Mouse (Mus musculus) c-Kit-positive CD71-positive TER-119-positive erythroid progenitor cells, embryonic 14.5 days (primary cell): ENCODE results near the gene Map1b.

Experiments
- DNase-seq: peaks from one replicate; pipeline ENCODE4 v3.0.0-alpha.2; 2013; ENCODE audit warnings: low spot score

The Map1b gene

DNA sequence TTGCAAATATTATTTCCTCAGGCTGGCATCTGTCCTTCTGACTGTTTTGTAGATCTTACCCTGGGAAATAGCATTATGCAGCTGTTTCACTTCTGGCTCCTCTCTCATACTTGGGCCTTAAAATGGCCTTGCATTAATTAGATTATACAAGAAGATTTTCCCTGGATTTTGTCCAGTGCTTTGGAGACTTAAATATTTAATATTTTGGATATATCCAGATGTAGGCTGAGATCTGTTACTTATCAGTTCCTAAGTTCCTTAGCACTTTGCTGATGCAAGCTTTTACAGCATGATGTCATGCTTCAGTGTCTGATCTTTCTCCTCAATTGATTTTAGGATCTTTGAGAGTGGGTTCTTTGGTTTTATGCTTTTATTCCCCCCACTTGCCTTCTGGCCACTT is 11.6 kb upstream of the Map1b start:
- no peak for DNase-seq

DNA sequence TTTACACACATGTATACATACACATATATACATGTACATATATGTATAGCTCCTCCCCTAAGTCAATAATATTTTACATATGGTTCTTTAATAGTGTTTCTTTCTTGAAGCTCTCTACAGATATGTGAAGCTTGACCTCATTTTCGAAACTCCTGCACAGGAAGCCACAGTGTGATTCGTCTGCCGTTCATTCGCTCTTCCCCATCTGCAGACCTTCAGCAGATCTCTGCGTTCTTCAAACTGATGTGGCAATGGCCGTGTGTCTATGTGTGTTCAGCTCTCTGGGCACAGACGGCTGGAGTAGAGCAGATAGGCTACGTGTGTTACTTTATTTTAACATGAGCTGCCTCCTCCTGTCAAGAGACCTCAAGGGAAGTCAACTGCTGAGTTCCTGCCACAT is 9.2 kb upstream of the Map1b start:
- no peak for DNase-seq

DNA sequence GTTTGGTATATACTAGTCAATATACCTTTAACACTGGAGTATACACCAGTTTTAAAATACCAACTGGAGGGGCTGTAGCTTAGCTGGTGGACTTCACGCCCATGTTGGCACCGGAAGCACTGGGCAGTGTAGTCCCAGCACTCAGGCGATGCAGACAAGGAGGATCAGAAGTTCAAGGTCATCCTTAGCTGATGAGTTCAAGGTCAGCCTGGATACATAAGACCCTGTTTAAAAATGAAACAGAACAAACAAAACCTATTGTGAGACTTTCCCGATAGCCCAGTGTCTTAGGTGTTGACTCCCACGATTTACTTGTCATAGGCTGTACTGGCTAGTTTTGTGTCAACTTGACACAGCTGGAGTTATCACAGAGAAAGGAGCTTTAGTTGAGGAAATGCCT is 1.5 kb upstream of the Map1b start:
- DNase-seq, result no peak

DNA sequence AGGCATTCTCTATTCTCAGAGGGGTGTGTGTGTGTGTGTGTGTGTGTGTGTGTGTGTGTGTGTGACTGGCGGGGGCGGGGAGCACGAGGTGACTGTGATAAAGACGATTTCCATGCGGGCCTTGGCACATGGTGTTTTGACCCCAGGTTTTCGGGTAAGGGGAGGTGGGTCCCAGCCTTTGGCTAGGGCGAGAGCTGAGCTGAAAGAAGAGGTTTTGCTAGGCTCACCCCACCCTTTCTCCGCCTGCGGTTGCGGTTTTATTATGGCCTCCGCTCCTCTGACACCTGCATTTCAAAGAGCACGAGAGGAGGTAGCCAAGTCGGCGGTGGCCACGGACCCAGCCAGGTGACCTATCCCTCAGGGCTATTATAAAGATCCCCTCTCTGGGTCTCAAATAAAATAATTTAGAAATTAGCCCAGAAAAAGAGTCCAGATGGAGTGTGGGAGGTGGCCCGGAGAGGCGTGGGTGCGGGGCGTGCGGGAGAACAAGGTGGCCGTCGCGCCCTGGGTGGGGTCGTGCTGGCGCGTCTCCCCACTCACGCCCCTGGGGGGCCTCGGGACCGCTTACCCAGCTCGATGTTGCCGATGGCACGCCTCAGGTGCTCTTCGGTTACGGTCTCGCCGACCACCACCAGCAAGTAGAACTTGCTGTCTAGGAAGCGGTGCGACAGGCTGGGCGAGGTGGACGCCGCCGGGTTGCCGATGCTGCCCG is 448 bp downstream of the Map1b start:
- DNase-seq, result no peak

DNA sequence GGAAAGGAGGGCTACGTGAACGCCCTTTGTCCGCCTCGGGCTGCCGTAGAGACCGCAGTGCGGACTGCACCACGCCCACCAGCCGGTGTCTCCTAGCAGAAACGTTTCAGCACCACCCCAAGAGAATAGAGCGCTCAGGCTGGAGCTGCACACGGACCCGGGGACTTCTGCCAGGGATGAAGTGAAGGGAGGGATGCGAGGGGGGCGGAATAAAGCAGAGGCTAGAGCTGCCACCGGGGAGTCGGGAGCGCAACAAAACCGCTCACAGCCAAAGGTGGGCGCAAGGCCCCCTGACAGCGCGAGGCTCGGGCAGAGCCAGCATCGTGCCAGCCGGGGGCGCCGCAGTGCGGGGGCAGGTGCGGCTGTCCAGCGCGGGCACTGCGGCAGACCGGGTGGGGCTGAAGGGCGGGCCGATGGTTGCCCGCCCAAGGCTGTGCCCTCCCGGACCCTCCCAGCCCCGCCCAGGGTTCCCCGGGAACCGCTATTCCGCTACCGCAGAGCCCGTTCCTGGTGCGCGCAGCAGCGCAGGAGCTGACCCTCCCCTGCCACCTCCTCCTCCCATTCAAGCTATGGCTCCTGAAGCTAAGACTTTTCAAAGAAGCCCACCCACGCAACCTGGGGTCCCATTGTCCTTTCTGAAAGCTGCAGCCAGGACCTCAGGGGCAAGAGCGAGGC is 1.3 kb downstream of the Map1b start:
- no peak for DNase-seq

DNA sequence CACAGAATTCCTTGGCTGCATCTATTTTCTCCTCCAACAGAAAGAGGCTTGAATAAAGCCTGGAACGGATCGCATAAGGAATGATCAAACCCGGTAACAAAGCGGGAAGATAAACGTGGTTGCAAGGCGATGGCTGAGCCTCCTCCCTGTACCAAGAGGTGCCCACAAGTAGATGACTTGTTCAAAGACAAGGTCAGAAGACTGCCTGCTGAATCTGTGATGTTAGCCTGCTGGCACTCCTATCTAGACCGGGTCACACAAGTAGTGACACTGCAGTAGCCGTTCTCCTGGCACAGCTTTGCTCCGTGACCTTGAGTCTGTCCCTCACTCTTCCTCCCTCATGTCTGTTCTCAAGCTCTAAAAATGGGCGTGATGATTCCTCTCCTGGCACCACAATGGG is 2.4 kb downstream of the Map1b start:
- no peak for DNase-seq

DNA sequence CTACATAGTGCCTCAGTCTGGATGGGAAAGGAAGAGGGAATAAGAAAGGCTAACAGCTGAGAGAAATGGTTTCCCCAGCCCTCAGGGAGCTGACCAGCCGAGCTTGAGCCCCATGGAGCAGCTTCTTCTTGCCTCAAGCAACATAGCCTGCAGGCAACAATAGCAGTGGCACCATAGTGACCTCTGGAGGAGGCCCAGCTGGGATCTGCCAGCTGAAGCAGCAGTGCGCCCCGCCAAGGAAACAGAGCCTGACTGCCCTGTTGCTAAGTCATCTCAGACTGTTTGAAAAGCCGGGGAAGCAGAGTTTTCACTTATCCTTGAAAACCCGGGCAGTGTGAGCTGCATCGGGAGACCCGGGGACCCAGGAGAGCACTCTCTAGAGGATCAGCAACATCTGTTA is 3.2 kb downstream of the Map1b start:
- no peak for DNase-seq

DNA sequence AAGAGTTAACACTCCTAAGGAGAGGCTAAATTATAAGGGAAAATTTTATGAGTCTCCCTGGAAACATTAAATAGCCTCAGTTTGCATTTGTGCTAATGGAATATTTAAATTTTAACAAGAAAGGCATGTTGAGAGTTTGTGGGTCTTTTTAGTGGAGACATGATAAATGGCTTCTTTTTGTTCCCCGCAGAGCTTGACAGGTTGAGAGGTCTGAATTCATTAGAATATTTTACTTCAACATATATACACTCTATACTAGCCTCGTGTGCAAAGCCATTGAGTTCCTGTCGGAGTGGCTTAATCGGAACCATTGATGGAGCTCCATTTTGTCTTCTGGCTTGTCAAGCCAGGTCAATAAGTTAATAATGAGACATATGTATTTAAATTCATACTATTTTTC is 6.4 kb downstream of the Map1b start:
- no peak for DNase-seq

DNA sequence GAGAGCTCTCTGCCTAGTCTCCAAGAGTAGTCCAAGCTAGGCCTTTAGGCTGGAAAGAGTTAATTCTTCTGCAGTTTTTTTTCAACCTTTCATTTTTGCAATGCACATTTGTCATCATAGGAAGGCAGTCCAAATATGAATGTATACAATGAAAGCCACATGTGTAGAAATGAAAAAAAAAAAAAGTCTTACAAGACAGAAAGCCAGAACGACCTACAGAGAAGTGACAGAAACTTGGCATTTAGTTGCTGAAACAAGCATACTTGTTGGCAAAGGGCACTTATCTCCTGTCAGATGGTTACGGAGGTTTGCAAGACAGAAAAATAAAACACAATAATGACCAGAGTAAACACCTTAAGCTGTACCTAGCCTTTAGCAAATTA is 9.8 kb downstream of the Map1b start:
- no peak for DNase-seq

DNA sequence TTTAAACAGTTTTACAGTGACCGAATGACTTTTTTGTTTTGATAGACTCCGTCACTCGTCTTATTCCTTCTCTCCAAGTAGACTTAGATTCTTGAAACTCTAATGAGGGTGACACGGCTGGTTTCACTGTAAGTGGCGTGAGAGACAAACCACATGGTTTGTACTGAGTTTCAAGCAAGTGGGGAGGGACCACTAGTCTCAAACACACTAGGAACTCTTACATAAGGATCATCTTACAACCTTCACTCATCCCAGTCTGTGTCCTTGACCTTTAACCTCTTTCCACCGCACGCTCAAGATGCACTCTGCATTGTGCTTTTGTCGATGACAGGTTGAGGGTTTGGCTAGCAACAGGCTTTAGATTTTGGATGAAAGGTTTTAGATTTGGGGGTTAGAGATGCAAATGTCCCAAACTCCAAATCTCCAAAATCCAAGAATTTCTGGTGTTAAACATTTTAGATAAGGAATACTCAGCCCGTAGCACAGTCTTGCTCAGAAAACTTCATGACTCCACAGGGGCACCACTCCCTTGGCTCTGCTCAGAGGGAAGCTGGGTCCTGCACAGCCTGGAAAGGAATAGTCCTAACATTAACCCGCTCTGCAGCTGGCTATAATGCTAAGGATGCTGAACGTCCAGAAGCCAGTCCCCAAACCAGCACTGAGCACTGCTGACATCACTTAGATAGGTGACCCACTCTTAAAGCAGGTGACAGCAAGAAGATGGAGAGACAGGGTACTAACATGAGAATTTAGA is 10.3 kb downstream of the Map1b start:
- DNase-seq, result no peak

DNA sequence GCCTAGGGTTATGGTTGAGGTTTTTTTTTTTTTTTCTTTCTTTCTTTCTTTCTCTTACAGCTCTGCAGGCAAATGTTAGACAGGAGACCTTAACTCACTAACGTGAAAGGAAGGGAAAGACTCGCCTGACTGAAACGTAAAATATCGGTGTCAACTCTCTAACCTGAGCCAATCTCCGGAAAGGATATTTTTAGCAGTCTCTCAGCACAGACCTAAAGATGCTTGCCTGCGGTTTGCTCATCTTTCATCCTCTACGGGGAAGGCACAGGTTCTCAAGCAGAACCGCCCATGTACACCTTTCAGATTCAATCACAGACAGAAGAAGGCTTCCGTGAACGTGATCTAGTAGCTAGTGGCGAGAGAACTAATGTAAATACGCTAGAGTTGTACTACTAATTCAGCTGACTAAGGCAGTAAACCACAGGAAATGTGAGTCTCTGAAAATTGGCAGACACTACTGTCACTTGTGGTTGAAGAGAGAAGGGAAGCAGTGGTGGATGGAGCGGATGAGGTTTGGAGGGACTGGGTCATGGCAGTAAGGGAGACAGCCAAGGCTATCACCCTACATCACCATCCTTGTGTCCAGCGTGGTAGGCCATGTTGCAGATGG is 12.9 kb downstream of the Map1b start:
- DNase-seq, result no peak

DNA sequence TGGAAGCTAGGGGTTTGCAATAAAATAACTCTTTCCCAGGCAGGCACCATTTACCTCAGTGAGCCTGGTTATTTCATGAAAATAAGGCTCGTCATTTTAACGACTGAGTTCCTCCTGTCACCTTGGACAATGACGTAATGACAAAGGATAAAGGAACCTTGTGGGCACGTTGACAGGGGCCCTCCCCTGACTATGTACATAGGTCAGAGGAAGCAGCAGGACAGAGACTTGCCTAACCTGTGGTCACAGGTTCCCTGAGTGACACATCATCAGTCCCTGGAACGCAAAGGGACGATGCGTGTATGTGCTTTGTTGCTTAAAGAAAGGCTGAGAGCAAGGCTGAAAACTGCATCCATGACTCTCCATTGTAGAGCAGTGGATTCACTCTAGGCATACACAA is 13.4 kb downstream of the Map1b start:
- no peak for DNase-seq

DNA sequence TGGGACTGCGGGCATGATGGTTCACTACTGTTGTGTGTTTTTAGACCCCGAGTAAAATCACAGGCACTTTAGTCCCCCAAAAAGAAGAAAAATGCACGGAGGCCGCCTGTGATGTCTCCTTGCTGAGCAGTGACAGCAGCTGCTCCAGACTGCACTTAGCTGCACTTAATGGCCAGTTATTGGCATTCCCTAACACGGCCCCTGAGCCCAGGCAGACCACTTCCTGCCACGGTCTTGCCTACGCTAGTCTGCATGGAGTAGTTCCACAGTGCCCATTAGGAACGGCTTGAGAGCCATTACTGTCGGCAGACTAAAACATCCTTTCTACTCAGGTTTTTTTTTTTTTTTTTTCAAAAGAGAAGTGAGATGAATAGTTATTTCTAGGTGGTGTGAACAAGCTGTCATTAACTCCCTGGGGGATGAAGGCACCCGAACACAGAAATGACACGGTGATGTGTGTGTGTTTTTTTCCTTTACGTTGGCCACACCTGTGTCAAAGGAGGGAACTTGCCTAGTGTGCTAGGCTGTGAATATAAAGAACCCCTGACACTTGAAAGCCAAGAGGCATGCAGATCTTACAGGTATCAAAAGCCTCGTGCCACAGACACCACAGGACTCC is 14.1 kb downstream of the Map1b start:
- DNase-seq, result no peak

DNA sequence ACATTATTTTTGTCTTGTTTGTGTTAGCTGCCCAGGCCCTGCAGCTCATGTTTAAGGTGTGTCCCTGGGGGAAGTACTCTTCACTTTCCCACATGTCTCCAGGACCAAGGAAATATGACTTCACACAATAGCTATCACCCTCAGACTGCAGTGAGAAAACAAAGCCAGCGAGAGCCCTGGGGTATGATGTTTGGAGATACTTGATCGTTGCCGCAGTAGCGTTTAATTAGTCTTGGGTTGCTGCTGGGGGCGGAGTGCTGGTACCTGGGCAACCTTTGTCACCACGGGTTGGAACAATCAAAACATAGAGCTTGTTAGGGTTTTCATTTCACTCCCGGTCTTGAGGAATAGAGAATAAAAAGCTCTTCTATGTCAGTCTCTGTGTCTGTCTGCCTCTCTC is 14.9 kb downstream of the Map1b start:
- DNase-seq, result no peak

DNA sequence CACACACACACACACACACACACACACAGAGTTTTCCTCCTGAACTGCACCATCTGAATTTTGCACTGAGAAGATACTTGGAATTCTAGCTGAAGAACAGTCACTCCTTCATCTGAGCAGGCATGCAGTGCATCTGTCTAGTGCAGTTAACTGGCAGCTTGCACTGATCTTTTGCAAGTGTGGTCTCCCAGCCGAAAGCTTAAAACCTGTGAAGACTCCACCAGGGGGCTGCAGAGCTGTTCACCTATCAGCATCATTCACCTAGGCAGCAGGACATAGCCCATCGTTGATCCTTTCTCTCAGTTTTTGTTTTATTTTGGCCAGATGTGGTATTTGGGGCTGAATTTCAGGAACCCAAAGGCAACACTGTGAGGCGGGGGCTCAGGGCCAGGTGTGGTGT is 15.7 kb downstream of the Map1b start:
- DNase-seq, result no peak

DNA sequence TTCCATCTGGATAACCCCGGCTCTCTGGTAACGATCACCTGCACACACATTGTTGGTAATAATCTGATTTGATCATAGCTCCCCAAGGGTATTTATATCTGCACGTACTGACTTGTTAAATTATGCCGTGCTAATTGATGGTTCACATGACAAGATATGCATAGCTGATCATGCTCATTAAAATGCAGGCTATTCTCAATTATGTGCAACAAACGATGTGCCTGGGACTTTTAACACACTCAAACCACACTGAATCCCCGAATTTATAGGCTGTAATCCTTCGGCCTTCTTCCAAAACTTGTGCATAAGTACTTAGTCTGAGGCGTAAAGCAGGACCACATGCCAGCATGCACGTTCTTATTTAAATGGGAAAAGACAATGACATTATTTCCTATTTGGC is 16.6 kb downstream of the Map1b start:
- DNase-seq, result no peak

DNA sequence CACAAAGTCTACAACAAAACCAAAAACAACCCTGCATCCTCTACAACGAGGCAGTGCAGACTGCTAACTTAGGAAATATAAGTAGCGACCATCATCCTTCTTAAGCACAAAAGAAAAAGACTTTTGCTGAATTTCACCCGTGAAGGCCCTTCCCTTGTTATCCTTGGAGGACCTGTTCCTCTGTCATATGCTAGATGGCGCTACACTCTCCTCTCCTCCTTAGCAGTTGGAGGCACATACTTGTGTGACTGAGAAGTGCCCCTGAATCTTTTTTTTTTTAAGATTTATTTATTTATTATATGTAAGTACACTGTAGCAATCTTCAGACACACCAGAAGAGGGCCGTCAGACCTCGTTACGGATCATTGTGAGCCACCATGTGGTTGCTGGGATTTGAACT is 20.2 kb downstream of the Map1b start:
- no peak for DNase-seq

DNA sequence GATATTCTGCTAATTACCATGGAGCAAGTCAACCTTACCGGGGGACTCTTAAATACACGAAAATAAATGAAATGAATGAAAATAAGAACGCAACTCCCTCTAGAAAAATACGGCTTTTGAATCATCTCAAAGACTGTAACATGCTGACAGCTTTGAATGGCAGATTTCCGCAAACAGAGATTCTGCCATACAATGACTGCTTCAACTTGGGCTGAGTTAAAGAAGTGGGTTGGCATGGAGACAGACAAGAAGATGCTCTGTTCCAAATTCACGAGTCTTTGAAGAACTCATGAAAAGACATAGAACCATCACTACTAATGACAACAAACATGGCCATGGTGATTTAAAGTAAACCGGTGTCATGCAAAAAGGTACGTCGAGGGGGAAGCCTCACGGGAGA is 21.9 kb downstream of the Map1b start:
- no peak for DNase-seq

DNA sequence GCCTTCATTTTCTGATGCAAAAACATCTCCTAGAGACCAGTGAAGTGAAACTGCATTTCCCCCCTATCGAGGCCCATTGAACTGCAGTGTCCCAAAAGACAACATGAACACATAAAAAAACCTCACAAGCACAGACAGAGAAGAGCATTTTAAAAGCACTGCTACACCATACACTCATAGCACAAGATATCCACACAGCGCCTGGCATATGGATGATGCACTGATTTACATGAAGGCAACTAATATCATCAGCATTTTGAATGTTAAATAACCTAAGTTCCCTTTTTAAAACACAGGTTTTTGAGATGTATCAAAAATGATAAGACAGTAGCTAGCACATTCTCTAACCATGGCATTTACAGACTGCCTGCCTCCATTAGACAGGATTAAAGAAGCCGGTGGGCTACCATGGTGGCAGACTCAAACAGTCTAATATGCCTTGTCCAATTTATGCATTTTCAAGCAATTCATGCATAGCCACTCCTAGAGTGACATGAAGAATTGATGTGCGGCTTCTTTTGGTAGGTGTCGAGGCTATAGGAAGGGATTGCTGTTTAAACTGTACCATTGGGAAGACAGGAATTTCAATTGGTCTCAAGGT is 22.9 kb downstream of the Map1b start:
- no peak for DNase-seq

DNA sequence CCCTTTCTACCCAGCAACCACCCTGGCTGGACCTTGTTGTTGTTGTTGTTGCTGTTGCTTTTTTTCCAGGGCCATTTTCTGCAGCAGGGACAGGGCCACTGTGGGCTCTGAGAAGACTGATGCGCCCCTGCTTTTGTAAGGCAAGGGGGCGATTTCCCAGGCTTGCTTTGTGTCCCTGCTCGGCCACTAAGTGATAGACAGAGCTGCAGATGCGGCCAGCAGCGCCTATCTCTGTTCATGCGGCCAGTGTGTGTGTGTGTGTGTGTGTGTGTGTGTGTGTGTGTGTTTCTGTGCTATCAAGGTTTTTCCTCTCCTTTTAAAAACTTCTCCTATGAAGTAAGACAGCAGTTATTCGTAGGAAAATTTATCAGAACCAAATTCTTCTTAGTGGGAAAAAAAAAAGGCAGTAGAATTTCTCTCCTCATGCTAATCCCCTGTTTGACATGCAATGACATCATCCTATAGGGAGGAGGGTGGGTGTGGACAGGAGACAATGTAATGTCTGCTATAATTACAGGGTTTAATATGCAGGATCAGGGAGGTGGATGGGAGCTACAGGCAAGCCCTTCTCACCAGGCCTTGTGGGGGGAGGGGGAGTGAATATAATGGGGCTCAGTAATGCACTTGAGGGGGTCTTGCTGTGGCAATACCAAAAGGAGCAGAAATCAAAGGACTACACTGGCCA is 23.6 kb downstream of the Map1b start:
- no peak for DNase-seq

DNA sequence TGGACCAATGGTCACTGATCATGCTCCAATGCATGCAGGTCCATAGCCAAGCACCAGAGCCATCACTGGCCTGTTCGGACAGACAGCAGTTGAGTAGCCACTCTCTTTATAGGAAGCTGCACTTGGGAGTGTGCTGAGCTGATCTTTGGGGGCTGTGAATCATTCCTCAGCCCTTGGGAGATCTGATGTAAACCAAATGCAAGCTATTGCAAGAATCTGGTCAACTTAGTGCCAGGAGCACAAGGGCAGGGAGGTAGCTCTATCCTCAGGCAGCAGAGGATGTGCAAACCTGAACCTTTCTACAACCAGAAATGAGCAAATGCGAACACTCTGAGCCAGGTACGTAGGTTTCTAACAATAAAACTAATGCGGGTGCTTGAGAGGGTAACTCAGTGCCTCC is 26.3 kb downstream of the Map1b start:
- DNase-seq, result no peak

DNA sequence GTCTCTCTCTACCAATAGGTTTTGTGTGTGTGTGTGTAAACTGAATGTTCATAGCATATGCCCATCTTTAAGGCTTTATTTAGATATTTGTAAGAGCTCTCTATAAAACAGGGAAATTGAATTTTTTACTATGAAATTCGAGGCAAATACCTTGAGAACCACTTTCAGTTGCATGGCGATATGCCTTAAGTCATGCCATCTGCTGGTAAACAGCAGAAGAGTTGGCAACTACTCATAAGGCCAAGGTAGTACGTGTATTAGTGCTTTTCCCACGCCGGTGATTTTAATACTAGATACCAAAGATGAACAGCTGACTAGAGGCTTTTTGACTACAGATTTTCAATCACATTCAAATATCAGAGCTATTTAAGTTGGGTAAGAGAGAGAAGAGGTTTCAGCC is 27.2 kb downstream of the Map1b start:
- no peak for DNase-seq
